Mouse (Mus musculus) heart, postnatal 36 days (tissue): Measurements from ENCODE around the gene Myo16. TPM values are rescaled to one million over a fixed set of nuclear protein-coding genes. Genes with fewer than 3 reads are reported as not detected.
A peak's percentile ranks its signal among the peaks of the same experiment; 100 is the strongest.

Experiments used
- DNase-seq, 2 experiments: peaks; one replicate each; pipeline ENCODE4 v3.0.0; 2021 to 2022
- intact Hi-C: fragments of 180-260 bp; cut with DNase I; formaldehyde crosslinking; loops from one replicate; pipeline ENCODE4 v1.15.1; 2025
- total RNA-seq, 2 experiments: library from RNA; stranded (reverse); gene quantifications; 2 replicates each; pipeline ENCODE4 v1.2.3; 2021

Myo16 gene
- total RNA-seq, 2 experiments from 2014 or later = 2.4 to 3.2 TPM

DNA sequence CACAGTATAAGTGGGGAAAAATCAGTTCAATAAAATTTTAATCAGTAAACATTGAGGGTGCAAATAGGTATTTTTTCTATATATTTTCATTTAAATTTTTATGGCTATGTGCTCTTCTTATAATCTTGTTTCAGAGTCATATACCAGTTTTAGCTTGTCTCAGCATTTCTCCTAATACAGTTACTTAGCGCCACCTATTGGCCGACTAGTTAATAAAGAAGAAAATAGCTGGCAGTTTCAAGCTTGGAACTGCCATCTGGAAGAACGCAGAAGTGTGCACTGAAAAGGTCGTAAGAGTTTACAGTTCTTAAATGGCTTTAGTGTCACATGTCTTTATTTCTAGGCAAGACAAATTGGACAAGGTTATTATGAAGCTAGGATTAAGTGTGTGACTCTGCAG, 248.9 kb downstream of the Myo16 start:
- peak; percentile 28 to 32 for DNase-seq
- intact Hi-C loops = loop anchor here (1.0 to 2.0 kb wide), 4 partner anchors 172 to 426 kb away; partner anchors contain the start of genes Abhd13 and Lig4

- peak; percentile 7 to 38 for DNase-seq
- intact Hi-C loops = no loop called here
These were observed 251.8 kb downstream of the Myo16 start for GRCm38 (mm10) chr8:10405469-10405868.

- no peak for DNase-seq
- intact Hi-C loops = no loop called here
These were observed 255.3 kb downstream of the Myo16 start for GRCm38 (mm10) chr8:10409043-10409442.

- DNase-seq = no peak
- intact Hi-C loops = no loop called here
These were observed 257.8 kb downstream of the Myo16 start for GRCm38 (mm10) chr8:10411511-10411910.

GRCm38 (mm10) chr8:10413881-10414280, 260.2 kb downstream of the Myo16 start:
- intact Hi-C loops = loop anchor here (2.0 kb wide), 2 partner anchors 773 to 801 kb away; no protein-coding TSS in a partner anchor

DNA sequence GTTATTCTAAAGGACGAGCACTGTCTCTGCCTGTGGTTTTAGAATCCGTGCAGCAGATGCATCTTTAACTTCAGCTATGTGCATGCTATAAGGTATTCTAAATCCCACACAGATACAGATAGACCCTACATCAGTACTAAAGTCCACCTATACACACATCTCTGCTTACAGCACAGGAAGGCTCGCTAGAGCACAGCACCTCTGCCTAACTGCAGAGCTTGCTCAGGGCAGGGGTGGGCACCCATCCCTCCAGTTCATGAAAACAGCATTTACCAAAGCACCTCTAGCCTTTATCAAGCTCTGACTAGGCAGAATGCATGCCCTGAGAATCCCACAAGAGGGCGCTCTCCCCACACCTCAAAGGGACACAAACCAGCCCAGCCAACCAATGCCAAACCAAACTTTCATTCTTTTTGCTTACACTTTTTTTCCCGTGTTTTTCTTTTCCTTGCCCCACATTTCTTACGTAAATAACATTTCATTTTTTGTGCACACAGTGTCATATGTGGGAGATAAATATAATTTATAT, 261.0 kb downstream of the Myo16 start:
- peak; percentile 51 to 70 for DNase-seq

More at GRCm38 (mm10) chr8:10413881-10414280, 260.2 kb downstream of the Myo16 start:
- DNase-seq = no peak

GRCm38 (mm10) chr8:10415288-10415687, 261.6 kb downstream of the Myo16 start:
- intact Hi-C loops = loop anchor here (2.0 kb wide), 2 partner anchors 772 to 800 kb away; no protein-coding TSS in a partner anchor
- DNase-seq = no peak

More for the DNA sequence above, 261.0 kb downstream of the Myo16 start:
- intact Hi-C loops = loop anchor here (2.0 kb wide), 2 partner anchors 772 to 800 kb away; no protein-coding TSS in a partner anchor

GRCm38 (mm10) chr8:10415885-10416284, 262.2 kb downstream of the Myo16 start:
- DNase-seq = no peak
- intact Hi-C loops = loop anchor here (2.0 kb wide), 2 partner anchors 771 to 799 kb away; no protein-coding TSS in a partner anchor

- intact Hi-C loops = no loop called here
- no peak for DNase-seq
These were observed 263.1 kb downstream of the Myo16 start for GRCm38 (mm10) chr8:10416806-10417205.

DNA sequence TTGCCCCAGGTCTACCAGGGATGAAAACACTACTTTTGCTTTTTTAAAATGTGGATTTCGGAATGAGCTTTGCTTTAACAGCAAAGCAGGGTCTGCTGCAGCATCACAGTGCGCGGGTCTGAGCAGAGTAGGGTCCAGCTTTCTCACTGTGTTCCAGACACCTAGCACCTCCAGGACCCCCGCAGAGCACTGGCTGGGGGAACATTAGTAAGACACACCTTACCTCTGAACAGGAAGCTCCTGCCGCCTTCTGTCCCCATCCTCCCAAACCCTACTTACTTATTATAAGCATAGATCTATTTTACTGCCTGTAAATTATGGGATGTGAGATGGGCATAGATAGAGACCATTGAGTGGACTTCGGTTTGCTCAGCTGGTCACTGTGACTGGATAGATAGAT, 263.6 kb downstream of the Myo16 start:
- DNase-seq = no peak
- intact Hi-C loops = no loop called here

GRCm38 (mm10) chr8:10418013-10418412, 264.3 kb downstream of the Myo16 start:
- DNase-seq = no peak
- intact Hi-C loops = no loop called here

DNA sequence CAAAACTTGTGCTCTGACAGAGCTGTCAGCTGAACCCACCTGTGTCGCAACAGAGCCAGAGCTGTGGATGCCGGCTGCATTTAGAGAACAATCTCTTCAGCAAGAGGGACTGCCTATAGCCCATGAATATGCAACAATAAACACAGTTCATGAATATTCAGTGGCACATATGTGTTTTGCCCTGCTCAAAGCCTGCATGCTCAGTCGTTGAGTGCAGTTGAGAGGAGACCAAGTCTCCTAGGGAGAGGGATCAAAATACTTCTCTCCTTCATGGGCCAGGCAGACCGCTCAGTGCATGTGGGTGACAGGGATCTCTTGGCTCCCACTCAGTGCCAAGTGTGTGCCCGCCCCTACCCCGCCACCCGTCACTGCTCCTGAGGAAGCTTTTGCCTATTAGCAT, 265.3 kb downstream of the Myo16 start:
- intact Hi-C loops = no loop called here
- no peak for DNase-seq

GRCm38 (mm10) chr8:10419726-10420125, 266.0 kb downstream of the Myo16 start:
- no peak for DNase-seq
- intact Hi-C loops = no loop called here

DNA sequence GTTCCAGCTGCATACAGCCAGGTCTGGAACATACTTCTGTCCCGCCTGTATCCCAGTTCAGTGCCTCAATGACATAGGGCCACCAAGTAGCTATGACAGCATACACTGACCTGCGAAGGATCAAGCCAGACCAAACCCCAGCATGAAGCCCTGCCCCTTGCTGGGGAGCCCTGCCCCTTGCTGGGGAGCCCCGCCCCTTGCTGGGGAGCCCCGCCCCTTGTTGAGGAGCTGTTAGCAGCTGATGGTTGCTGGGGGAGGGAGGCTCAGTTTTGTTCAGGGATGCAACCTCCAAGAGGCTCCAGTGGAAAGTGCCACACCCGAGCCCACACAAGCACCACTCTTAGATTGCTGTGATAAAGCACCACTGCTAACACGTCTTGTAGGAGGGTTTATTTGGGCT, 266.8 kb downstream of the Myo16 start:
- DNase-seq = no peak
- intact Hi-C loops = no loop called here

- DNase-seq = no peak
- intact Hi-C loops = no loop called here
These were observed 267.9 kb downstream of the Myo16 start for GRCm38 (mm10) chr8:10421516-10422090.

DNA sequence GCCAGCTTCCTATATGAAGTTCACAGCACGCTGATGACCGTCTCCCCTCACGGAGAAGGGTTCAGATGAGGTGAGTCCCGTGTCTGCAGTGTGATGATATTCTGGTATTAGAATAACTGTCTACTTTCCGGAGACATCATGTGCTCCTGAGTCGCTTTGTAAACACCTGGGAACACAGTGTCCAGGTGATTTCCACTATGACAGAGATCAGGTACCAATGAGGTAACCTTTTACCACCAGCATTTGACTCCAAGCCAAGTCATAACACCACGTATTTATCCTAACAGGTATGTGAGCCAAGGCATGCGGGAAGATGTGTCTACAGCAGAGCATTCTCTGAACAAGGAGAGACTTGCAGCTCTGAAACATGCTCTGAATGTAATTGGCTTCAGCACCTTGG, 281.8 kb downstream of the Myo16 start:
- no peak for DNase-seq
- intact Hi-C loops = loop anchor here (5.0 kb wide), 2 partner anchors 137 to 737 kb away; no protein-coding TSS in a partner anchor

- intact Hi-C loops = loop anchor here (1.0 to 5.0 kb wide), 4 partner anchors 134 to 749 kb away; no protein-coding TSS in a partner anchor
- peak; percentile 67 to 71 for DNase-seq
These were observed 285.1 kb downstream of the Myo16 start for GRCm38 (mm10) chr8:10438772-10439171.

DNA sequence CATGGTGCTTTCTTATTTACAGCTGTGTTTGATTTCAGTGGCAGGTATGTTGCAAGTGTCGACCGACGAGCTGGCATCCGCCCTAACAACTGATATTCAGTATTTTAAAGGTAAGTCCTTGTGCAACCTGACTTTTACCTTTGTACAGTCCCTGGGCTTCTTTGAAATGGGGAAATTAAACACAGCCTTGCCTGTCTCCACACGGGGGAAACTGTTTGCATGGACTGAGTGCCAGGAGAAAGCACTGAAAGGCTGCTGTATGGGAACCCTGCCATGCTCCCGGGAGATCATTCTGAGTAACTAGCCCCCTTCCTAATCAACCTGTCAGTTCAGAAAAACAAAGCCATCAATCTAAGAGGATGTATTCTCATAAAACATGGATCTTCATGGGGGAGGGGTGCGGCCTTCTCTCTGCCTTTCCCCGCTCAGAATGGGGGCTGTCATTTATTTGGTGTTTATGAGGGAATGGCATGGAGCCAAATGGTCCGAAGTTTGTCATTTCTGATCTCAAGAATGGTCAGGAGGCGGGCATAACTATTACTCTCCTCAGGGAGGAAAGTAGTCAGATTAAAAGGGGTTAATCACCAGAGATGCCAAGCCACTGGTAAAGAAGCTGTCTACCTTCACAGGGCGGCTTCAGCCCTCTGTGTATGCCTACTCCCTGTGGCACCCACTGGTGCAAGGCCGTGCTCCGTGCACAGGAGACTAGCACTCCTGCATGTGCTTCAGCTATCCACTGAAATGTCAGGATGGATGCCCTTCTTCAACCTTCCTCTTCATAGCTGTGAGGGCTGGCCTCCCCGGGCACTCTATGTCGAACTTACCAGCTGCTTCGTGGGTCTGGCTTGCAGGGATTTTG, 286.1 kb downstream of the Myo16 start:
- intact Hi-C loops = loop anchor here (2.0 to 5.0 kb wide), 3 partner anchors 132 to 732 kb away; no protein-coding TSS in a partner anchor
- DNase-seq = no peak

GRCm38 (mm10) chr8:10442562-10442961, 288.9 kb downstream of the Myo16 start:
- intact Hi-C loops = no loop called here
- no peak for DNase-seq

- no peak for DNase-seq
- intact Hi-C loops = no loop called here
These were observed 291.3 kb downstream of the Myo16 start for GRCm38 (mm10) chr8:10445011-10445410.

- no peak for DNase-seq
- intact Hi-C loops = no loop called here
These were observed 294.8 kb downstream of the Myo16 start for GRCm38 (mm10) chr8:10448545-10448944.
